Mouse (Mus musculus) heart, adult 2 months (tissue): Measurements from ENCODE around the gene Fgfr2. TPM values are rescaled to one million over a fixed set of nuclear protein-coding genes. Genes with fewer than 3 reads are reported as not detected.

Source experiments
- DNase-seq, 2 experiments: peaks; one replicate each; pipeline ENCODE4 v3.0.0; 2021
- H3K27ac ChIP-seq: fragments of 200-600 bp; 2 replicates; pipeline ENCODE4 v1.8.1; 2022
- H3K27me3 ChIP-seq: fragments of 200-500 bp; 2 replicates; pipeline ENCODE4 v1.6.1; 2012; ENCODE audit warnings: mild to moderate bottlenecking, low read length, inconsistent platforms, mixed read lengths; ENCODE audit not compliant: control insufficient read depth, insufficient read depth
- H3K36me3 ChIP-seq: fragments of 200-500 bp; 2 replicates; pipeline ENCODE4 v1.6.1; 2012; ENCODE audit warnings: low read length, inconsistent platforms; ENCODE audit not compliant: control insufficient read depth, insufficient read depth
- H3K4me1 ChIP-seq: fragments of 200-500 bp; 2 replicates; pipeline ENCODE4 v1.6.1; 2011; ENCODE audit warnings: low read length; ENCODE audit not compliant: control insufficient read depth, insufficient read depth
- H3K4me3 ChIP-seq: fragments of 200-600 bp; 2 replicates; pipeline ENCODE4 v1.8.1; 2022
- H3K79me2 ChIP-seq: fragments of 200-500 bp; replicated peaks from 2 replicates; pipeline ENCODE4 v1.6.1; 2012; ENCODE audit warnings: mild to moderate bottlenecking, inconsistent platforms, low read length, moderate library complexity, mixed read lengths; ENCODE audit not compliant: control insufficient read depth, insufficient read depth
- H3K9ac ChIP-seq: fragments of 200-500 bp; 2 replicates; pipeline ENCODE4 v1.6.1; 2012; ENCODE audit warnings: low read depth, mild to moderate bottlenecking, control low read depth, inconsistent platforms, low read length, mixed read lengths
- CTCF ChIP-seq: fragments of 200-600 bp; IDR thresholded peaks from 2 replicates; pipeline ENCODE4 v1.8.1; 2022; ENCODE audit warnings: antibody characterized with exemption, mild to moderate bottlenecking, moderate library complexity
- EP300 ChIP-seq: fragments of 200-500 bp; IDR thresholded peaks from 2 replicates; pipeline ENCODE4 v1.6.1; 2011; ENCODE audit warnings: low read depth, low read length, control low read depth; ENCODE audit not compliant: insufficient read depth
- POLR2A ChIP-seq: fragments of 200-500 bp; IDR thresholded peaks from 2 replicates; pipeline ENCODE4 v1.6.1; 2011; ENCODE audit warnings: mild to moderate bottlenecking, low read depth, low read length, control low read depth; ENCODE audit not compliant: insufficient read depth
- WGBS: fragments of 180-500 bp; shearing (Covaris S2); methylation state at CpG from one replicate; pipeline ENCODE4 v1.1.7; 2018; 5-methylcytosine and 5-hydroxymethylcytosine counted together
- intact Hi-C: fragments of 180-260 bp; cut with DNase I; formaldehyde crosslinking; loops from one replicate; pipeline ENCODE4 v1.15.1; 2025
- polyA plus RNA-seq: library from polyadenylated mRNA; depleted of rRNA; stranded (reverse); fragments of >200 nt; gene quantifications from 2 replicates; pipeline ENCODE4 v1.2.3, GENCODE M21; 2012
- total RNA-seq, 2 experiments: library from RNA; stranded (reverse); gene quantifications; 2 replicates each; pipeline ENCODE4 v1.2.3; 2021

Fgfr2 gene
- total and polyA plus RNA-seq, 3 experiments, result 1.1 to 2.0 (median 1.3) TPM

DNA sequence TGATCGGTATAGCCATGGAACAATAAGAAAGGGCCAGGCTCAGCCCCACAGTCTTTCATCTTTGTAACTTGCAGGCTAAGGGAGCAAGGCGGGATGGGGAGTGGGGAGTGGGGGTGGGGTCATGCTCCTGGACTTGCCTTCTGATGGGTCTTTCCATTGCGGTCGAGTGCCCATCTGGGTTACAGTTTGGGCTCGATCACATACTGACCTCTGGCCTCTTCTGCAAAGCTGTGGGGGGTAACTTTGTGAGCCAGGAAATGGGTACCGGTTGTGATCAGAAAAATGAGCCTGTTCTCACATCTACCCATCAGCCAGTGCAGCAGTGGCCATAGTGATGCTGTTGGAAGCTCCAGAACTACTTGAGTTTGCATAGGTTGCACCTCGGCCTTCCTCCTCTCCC lies 2164.6 kb downstream of the Fgfr2 start:
- DNase-seq, result no peak
- Histone ChIP-seq H3K36me3 (peaks cover 9% of the 10 kb centered on the region), H3K4me1 (peaks cover 16% of the 10 kb centered on the region), H3K9ac (no peak overlapping the region), H3K79me2 (no peaks in the 10 kb centered on the region), H3K27ac (no peak overlapping the region), H3K4me3 (no peak overlapping the region), H3K27me3 (no peaks in the 10 kb centered on the region)
- TF ChIP-seq POLR2A (no peak), CTCF (no peak), EP300 (no peak)
- intact Hi-C loops, result no loop called here
- WGBS, result 91% methylated on average over 7 of the region's 7 CpGs

DNA sequence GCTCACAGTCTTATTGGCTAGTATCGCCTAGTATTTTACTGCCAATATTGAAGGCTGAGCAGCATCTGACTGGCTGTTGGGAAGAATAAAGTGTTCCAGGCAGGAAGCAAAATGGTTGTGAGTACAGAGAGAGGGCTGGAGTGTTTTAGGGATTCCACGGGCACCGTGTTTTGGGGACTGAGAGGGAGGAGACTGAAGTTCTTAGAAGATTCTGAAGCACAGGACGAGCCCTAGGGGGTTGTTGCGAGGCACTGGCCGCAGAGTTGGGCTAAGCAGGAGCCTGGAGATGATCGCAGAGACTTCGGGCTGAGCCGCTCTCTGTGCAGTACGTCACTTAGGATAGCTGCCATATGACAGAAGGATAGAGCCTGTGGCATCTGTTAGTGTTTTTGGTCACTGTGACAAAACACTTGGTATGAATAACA lies 2169.0 kb downstream of the Fgfr2 start:
- Histone ChIP-seq H3K79me2 (no peaks in the 10 kb centered on the region), H3K27ac (no peak overlapping the region), H3K36me3 (no peaks in the 10 kb centered on the region), H3K27me3 (no peaks in the 10 kb centered on the region), H3K4me1 (peaks cover 3% of the 10 kb centered on the region), H3K9ac (no peak overlapping the region), H3K4me3 (no peak overlapping the region)
- TF ChIP-seq CTCF (no peak), POLR2A (no peak)
- intact Hi-C loops, result no loop called here
- WGBS, result 67% methylated on average over 10 of the region's 10 CpGs
- no peak for DNase-seq

DNA sequence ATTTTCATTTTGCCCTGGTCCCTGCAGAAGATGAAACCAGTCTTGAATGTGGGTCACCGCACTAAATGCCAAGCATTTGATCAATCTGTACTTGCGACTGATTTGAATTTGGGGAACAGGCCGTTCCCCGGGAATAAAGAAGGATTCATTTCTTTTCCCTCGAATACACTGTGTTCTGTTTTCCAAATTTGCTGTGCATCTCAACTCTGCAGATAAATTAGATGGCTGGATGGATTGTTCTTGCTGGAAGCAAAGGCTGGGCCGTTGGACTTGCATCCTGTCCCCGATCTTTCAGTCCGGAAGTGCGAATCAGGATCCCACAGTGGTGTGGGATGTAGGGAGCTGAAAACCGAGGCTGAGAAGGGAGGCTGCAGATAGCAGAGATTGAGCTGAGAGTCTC lies 2169.8 kb downstream of the Fgfr2 start:
- DNase-seq, result no peak
- H3K9ac ChIP-seq, result no peak overlapping the region
- no peak overlapping the region for H3K4me3 ChIP-seq
- no peak overlapping the region for H3K27ac ChIP-seq
- WGBS, result 84% methylated on average over 10 of the region's 10 CpGs
- no peak for TF ChIP-seq EP300
- no peak for TF ChIP-seq CTCF
- no peak for TF ChIP-seq POLR2A
- no peaks in the 10 kb centered on the region for H3K79me2 ChIP-seq
- H3K27me3 ChIP-seq, result no peaks in the 10 kb centered on the region
- intact Hi-C loops, result no loop called here
- no peaks in the 10 kb centered on the region for H3K36me3 ChIP-seq
- peaks cover 4% of the 10 kb centered on the region for H3K4me1 ChIP-seq

DNA sequence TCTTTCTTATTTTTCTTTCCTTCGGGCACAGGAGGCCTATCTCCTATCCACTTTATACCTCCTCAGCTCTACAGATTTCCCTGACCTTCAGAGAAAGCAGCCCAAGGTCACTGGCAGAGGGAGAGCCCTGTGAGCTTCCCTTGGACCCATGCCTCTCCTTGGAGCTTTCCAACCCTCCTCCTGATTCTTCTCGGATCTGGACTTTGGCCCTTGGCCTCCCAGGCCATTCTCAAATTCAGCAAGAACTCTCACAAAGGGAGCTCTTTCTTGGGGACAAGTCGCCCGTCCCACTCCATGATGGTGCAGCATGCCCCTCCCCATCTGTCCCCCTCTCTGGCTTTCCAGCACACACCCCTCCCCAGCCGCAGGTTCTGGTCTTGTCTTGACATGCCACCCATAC lies 2172.1 kb downstream of the Fgfr2 start:
- Histone ChIP-seq H3K79me2 (no peaks in the 10 kb centered on the region), H3K36me3 (no peaks in the 10 kb centered on the region), H3K27me3 (no peaks in the 10 kb centered on the region), H3K4me3 (no peak overlapping the region), H3K9ac (no peak overlapping the region), H3K4me1 (peaks cover 6% of the 10 kb centered on the region), H3K27ac (peak overlapping the region; percentile 26; the same call in 1 of the 2 replicates)
- peak in 1 of 2 experiments; percentile 17 for DNase-seq
- TF ChIP-seq EP300 (no peak), CTCF (no peak), POLR2A (no peak)
- intact Hi-C loops, result no loop called here
- 81% methylated on average over 5 of the region's 5 CpGs for WGBS

DNA sequence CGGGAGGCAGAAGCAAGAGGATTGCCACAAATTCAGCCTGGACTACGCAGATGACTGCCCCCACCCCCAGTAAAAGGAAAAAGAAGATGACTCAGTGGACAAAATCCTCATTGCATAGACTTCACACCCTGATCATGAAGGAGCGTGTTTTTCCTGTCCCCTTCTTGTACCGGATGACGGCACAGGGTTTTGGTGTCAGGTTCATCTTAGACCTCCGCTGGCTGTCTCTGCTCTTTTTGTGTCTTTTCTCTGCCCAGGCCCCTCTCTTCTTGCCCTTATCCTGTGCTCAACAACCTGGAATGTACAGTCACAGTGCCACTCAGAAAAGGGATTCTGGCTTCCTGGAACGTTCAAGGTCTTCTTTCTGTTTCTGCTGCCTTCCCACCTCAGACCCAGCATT lies 2172.7 kb downstream of the Fgfr2 start:
- peaks cover 6% of the 10 kb centered on the region for H3K4me1 ChIP-seq
- no peak for TF ChIP-seq POLR2A
- no peak for TF ChIP-seq CTCF
- no peak for TF ChIP-seq EP300
- H3K27ac ChIP-seq, result peak overlapping the region; percentile 26
- H3K36me3 ChIP-seq, result no peaks in the 10 kb centered on the region
- DNase-seq, result peak in 1 of 2 experiments; percentile 8
- H3K27me3 ChIP-seq, result no peaks in the 10 kb centered on the region
- 85% methylated on average over 7 of the region's 7 CpGs for WGBS
- H3K9ac ChIP-seq, result no peak overlapping the region
- no peak overlapping the region for H3K4me3 ChIP-seq
- intact Hi-C loops, result no loop called here
- H3K79me2 ChIP-seq, result no peaks in the 10 kb centered on the region

DNA sequence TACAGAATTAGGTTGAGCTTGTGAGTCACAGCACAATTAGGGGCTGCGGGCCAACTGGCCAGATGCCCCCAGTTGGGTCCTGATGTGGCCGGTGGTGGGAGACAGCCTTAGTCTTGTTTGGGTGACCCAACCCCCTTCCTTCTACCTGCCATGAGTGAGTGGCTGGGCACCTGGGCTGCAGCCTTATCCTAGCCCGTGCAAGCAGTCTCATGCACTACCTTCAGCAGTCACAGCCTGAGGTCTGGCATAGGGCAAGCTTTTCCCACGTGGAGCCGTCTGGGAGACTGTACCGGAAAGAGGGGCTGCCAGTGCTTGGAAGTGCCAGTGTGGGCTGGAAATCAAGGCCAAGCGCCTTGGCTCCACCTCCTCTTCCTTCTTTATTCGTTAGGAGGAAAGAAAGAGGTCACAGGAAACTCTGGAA lies 2173.8 kb downstream of the Fgfr2 start:
- 4% methylated on average over 8 of the region's 8 CpGs for WGBS
- TF ChIP-seq CTCF (no peak), EP300 (0 out of 2 replicates have a peak, but pooled peaks have one; percentile 22)
- H3K27ac ChIP-seq, result peak overlapping the region; percentile 81
- peak overlapping the region; percentile 26; the same call in 1 of the 2 replicates for H3K4me3 ChIP-seq
- no peaks in the 10 kb centered on the region for H3K79me2 ChIP-seq
- H3K27me3 ChIP-seq, result no peaks in the 10 kb centered on the region
- H3K9ac ChIP-seq, result no peak overlapping the region
- intact Hi-C loops, result loop anchor here (2.0 kb wide), 1 partner anchor 15 kb away; no protein-coding TSS in a partner anchor
- DNase-seq, result peak; percentile 67 to 74
- H3K36me3 ChIP-seq, result no peaks in the 10 kb centered on the region
- H3K4me1 ChIP-seq, result peaks cover 6% of the 10 kb centered on the region
